Mouse (Mus musculus): Measurements from ENCODE around the gene Oosp1. TPM values are rescaled to one million over a fixed set of nuclear protein-coding genes. Genes with fewer than 3 reads are reported as not detected.

Gene Oosp1
- polyA plus RNA-seq (2012; rRNA removed; ENCODE audit: low replicate concordance): not detected in 2 replicates

GRCm38 (mm10) chr19:11690839-11691238 lies at the start of gene Oosp1:
Gene Oosp1 (minus strand): TSS chr19:11691150.

GRCm38 (mm10) chr19:11696755-11697154 lies 5.8 kb upstream of the Oosp1 start, which contains the start of gene Oosp3:
Gene Oosp3 (plus strand): TSS chr19:11697055.

DNA sequence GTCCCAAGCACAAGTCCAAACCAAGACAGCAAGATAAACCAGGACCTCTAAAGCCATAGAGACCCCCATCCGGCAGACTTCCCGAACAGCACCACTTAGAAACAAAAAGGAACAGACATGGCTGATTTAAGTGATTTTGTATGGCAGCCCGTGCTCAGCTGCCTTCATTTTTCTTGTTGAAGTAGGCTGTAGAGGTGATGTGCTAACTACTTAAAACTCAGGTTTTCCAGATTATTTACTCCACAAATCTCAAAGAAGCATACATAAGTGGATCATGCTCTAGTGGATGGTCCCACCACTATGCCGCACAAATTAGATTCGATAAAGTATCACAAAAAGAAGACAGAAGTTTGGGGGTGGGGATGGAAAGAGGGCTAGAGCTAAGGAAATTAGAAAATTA lies 30.5 kb downstream of the Oosp1 start, which contains the start of gene Oosp2:
Gene Oosp2, minus strand, starts transcription at position 101 of the 400 bp plus-strand sequence.

GRCm38 (mm10) chr19:11640732-11641131 lies 50.2 kb downstream of the Oosp1 start, which contains the start of gene Ms4a3:
Gene Ms4a3 (minus strand): TSS chr19:11640851.

DNA sequence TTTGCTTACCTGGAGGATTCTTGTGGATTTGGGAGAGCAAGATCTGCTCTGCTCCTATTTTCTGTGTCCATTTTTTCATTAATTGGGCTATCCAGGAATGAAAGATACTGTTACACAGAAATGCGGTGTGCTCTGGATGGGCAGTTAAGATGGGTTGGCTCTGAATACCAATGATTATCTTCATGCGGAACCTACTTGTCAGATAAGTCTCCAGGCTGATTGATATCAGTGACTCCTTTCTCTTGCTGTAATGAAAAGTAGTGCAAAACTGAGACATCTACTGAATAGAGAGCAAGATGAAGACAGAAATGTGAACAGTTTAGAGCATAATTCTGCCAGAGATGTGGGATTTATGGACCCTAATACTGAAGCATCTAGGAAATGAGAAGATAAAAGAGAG lies 67.4 kb downstream of the Oosp1 start, which contains the start of gene Ms4a2:
Gene Ms4a2, minus strand, starts transcription at position 169 of the 400 bp plus-strand sequence.

Other genes with a start within 250 kb of the Oosp1 start
- gene Ms4a4b, start 247.6 kb downstream of the Oosp1 start, polyA plus RNA-seq (2012; rRNA removed; ENCODE audit: low replicate concordance): 46.1 and 93.0 TPM in 2 replicates
- 6.0 and 14.4 TPM in 2 replicates for gene Ms4a6c, start 221.8 kb downstream of the Oosp1 start, polyA plus RNA-seq (2012; rRNA removed; ENCODE audit: low replicate concordance)
- gene Gm8369, start 205.2 kb downstream of the Oosp1 start, polyA plus RNA-seq (2012; rRNA removed; ENCODE audit: low replicate concordance): 13.1 and 23.7 TPM in 2 replicates
- gene Ms4a6b, start 174.6 kb downstream of the Oosp1 start, polyA plus RNA-seq (2012; rRNA removed; ENCODE audit: low replicate concordance): 22.9 and 41.2 TPM in 2 replicates
- gene Ms4a4d, start 154.3 kb downstream of the Oosp1 start, polyA plus RNA-seq (2012; rRNA removed; ENCODE audit: low replicate concordance): 23.9 and 37.1 TPM in 2 replicates
- 5.1 and 17.1 TPM in 2 replicates for gene Ms4a6d, start 86.3 kb downstream of the Oosp1 start, polyA plus RNA-seq (2012; rRNA removed; ENCODE audit: low replicate concordance)
- 0.13 and 0.46 TPM in 2 replicates for gene Ms4a2, start 67.4 kb downstream of the Oosp1 start, polyA plus RNA-seq (2012; rRNA removed; ENCODE audit: low replicate concordance)
- gene Ms4a3, start 50.3 kb downstream of the Oosp1 start, polyA plus RNA-seq (2012; rRNA removed; ENCODE audit: low replicate concordance): not detected in 2 replicates
- gene Oosp2, start 30.6 kb downstream of the Oosp1 start, polyA plus RNA-seq (2012; rRNA removed; ENCODE audit: low replicate concordance): not detected in 2 replicates
- not detected in 2 replicates for gene Oosp3, start 5.9 kb upstream of the Oosp1 start, polyA plus RNA-seq (2012; rRNA removed; ENCODE audit: low replicate concordance)
- gene Gif, start 56.4 kb upstream of the Oosp1 start, polyA plus RNA-seq (2012; rRNA removed; ENCODE audit: low replicate concordance): not detected in 2 replicates
- gene Mrpl16, start 79.2 kb upstream of the Oosp1 start, polyA plus RNA-seq (2012; rRNA removed; ENCODE audit: low replicate concordance): 7.6 and 15.1 TPM in 2 replicates
- gene Stx3, start 128.3 kb upstream of the Oosp1 start, polyA plus RNA-seq (2012; rRNA removed; ENCODE audit: low replicate concordance): 4.6 and 6.8 TPM in 2 replicates
- gene Olfr1417, start 148.1 kb upstream of the Oosp1 start, polyA plus RNA-seq (2012; rRNA removed; ENCODE audit: low replicate concordance): not detected in 2 replicates
- not detected in 2 replicates for gene Olfr1418, start 169.9 kb upstream of the Oosp1 start, polyA plus RNA-seq (2012; rRNA removed; ENCODE audit: low replicate concordance)
- gene Olfr1419, start 184.0 kb upstream of the Oosp1 start, polyA plus RNA-seq (2012; rRNA removed; ENCODE audit: low replicate concordance): not detected in 2 replicates
- gene Olfr1420, start 195.4 kb upstream of the Oosp1 start, polyA plus RNA-seq (2012; rRNA removed; ENCODE audit: low replicate concordance): not detected in 2 replicates
- 15.0 and 25.6 TPM in 2 replicates for gene Patl1, start 221.2 kb upstream of the Oosp1 start, polyA plus RNA-seq (2012; rRNA removed; ENCODE audit: low replicate concordance)

All from mammary gland, adult 2 months (tissue).